Mouse (Mus musculus) hindlimb bud, embryonic 11.5 days (tissue): ENCODE results near the gene Ncf2.

ENCODE experiments used
- DNase-seq: peaks from one replicate; pipeline ENCODE4 v3.0.0-alpha.2; 2012; ENCODE audit warnings: low read depth, low spot score; ENCODE audit errors: extremely low spot score

Ncf2 gene

DNA sequence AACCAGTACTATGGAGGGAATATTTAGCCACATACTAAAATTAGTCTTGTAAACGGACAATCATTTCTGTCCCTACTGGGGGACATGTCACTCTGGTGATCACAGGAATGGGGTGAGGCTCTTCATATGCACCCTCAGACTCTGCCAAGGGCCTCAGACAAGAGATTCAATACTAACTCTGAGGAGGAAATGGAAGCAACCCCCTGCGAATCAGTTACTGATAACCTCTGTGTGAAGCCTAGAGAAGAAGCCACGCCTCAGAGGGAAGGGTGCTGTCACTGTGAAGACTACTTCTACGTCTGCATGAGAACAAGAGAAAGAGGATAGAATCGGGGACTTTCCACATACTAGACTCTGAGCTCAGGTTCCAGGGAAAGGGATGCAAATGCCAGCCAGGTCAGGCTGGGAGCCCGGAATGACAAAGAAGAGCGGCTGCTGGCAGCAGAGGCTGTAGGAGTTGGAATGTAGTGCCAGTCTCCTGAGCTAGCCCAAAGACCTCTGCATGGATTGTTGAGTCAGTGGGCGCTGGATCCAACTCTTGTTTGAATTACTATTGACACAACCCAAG is 4.2 kb upstream of the Ncf2 start:
- no peak for DNase-seq

- DNase-seq: no peak
Measured at GRCm38 (mm10) chr1:152796683-152797263, 3.2 kb upstream of the Ncf2 start.

GRCm38 (mm10) chr1:152798125-152798524 is 1.9 kb upstream of the Ncf2 start:
- no peak for DNase-seq

GRCm38 (mm10) chr1:152800633-152801176 is 711 bp downstream of the Ncf2 start:
- DNase-seq: no peak

- no peak for DNase-seq
Measured at GRCm38 (mm10) chr1:152804907-152805306, 4.9 kb downstream of the Ncf2 start.

DNA sequence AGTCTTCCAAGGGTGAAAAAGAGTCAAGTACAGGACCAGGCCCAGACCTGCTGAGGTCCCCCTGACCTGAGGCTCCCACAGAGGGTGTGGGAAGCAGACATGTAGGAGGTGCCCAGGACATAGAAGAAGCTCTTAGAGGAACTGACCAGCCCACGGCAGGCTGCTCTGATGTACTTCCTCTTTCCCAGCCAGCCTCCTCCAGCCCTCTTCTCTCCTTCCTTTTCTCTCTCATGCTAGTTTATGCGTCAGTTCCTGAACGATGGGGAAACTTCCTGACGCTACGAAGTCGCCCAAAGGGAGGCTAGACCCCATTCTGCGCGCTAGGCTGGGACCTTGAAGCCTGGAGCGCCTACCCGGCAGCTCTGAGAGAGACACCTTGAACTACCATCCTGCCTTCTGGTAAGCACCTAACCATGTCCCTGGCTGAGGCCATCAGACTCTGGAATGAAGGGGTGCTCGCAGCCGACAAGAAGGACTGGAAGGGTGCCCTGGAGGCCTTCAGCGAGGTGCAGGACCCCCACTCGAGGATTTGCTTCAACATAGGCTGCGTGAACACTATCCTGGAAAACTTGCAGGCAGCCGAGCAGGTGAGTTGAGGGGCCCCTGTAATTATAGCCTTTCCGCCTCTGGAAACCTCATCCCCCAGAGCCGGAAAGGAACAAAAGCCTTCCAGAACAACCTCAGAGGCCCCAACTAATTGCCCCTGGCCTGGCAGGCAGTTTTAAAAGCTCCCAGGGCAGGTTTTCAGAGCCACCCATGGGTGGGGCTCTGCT is 7.8 kb downstream of the Ncf2 start:
- DNase-seq: no peak

GRCm38 (mm10) chr1:152808392-152808680 is 8.3 kb downstream of the Ncf2 start:
- no peak for DNase-seq

GRCm38 (mm10) chr1:152809541-152810252 is 9.7 kb downstream of the Ncf2 start:
- DNase-seq: no peak

GRCm38 (mm10) chr1:152810533-152811439 is 10.8 kb downstream of the Ncf2 start:
- DNase-seq: no peak

GRCm38 (mm10) chr1:152815265-152815701 is 15.3 kb downstream of the Ncf2 start:
- DNase-seq: no peak

DNA sequence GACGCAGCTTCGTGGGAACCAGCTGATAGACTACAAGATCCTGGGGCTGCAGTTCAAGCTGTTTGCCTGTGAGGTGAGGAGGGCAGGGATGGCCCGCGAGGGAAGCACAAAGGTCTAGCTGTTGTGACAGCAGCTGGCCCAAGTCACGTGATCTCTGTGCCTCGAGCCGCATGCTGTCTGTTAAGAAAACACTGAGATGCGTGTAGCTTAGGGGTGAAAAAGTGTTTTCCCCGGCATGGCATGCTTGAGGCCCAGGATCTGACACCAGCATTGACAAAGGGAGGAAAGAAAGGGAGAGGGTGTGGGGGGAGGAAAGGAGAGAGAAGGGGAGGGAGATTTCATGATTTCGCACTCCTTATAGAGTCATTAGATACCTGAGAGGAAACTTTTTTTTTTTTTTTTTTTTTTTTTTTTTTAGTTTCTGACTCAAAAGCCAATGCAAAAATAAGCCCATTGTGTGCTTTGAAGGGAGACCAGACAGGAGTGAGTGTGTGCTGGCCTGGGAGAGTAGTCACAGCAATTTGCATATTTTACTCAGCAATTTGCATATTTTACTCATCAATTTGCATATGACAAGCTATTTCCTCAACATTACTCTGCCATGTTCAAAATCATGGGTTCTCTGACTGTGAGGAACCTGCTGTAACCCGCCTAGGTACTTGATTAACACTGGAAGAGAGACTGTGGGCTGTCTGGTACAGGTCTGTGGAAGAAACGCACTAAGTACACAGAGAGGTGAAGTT is 17.2 kb downstream of the Ncf2 start:
- DNase-seq: no peak

- DNase-seq: no peak
Measured at GRCm38 (mm10) chr1:152817794-152818193, 17.8 kb downstream of the Ncf2 start.

DNA sequence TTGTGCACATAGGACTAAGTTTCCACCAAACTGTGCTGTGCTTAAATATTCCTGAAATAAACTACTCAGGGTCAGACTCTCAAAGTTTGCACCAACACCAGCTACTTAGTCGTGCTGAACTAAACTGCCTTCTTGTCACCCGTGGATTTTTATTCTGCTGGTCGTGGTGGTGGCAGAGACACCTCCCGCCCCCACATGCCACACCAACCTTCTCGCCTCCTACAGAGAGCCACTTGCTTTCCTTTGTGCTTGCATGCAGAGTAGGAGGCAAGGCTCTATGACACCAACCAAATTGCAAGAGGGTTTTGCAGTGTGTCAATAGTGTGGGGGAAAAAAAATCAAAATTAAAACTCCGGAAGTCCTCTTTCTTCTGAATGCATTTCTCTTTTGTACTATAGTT is 19.6 kb downstream of the Ncf2 start:
- DNase-seq: no peak

- no peak for DNase-seq
Measured at GRCm38 (mm10) chr1:152820911-152821695, 21.1 kb downstream of the Ncf2 start.

- no peak for DNase-seq
Measured at GRCm38 (mm10) chr1:152821746-152822145, 21.8 kb downstream of the Ncf2 start.

DNA sequence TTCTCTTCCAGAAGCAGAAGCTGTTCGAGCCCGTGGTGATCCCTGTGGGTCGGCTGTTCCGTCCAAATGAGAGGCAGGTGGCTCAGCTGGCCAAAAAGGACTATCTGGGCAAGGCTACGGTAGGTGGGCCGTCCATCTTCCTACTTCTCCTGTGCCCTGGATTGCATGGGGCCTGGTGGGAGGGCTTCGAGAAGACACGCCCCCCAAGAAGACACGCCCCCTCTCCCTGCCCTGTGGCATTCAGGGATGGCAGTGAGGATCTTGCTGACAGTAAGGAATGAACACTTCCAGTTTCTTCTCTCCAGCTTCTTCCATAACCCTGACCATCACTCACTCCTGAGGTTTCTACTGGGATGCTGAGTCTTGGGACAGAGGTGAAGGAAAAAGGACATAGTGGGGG is 24.2 kb downstream of the Ncf2 start:
- DNase-seq: no peak

DNA sequence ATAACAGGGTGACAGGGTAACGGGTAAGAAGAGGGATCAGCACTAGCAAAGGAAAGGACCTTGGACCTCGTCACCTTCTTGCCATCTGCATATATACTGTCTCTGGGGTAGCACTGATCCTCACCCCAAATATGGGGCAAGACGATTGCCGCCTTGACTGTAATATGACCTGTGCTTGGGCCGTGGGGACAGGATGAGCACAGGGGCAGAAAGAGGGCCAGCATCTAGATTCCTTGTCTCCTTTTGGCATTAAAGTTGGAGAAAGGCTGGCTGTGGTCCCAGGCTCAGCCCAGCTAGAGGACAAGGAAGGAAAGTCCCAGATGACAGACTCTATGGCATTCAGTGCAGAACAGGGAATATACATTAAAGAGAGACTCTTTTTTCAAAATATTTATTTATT is 26.5 kb downstream of the Ncf2 start:
- no peak for DNase-seq

DNA sequence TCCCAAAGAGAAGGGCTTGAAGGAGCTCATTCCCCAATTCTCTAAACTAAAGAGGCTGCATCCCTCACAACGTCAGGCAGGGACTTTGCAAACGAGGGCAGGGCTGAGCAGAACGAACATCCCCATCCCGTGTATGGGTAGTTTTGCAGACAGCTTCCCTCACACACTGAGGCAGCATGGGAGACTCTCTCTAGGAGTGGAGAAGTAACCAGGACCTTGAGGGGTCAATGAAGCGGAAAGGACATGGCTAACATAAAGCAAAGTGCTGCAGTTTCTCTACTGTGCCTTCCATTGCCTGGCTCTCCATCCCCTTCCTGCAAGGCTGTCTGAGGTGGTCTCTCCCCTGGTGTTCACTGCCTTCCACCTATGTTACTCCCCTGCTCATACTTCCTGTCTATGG is 28.2 kb downstream of the Ncf2 start:
- no peak for DNase-seq
